Mouse (Mus musculus): ENCODE data around the gene Ngfr.

- TF ChIP-seq CTCF (IDR thresholded peaks at IDR 0.05; ENCODE audit: low read depth, low read length) (no peak), POLR2AphosphoS5 (IDR thresholded peaks at IDR 0.05; ENCODE audit: insufficient replicate concordance, low read depth, low read length) (no peak), TAL1 (conservative IDR thresholded peaks at IDR 0.05; ENCODE audit: low read depth, low read length) (no peak), GATA1 (IDR thresholded peaks at IDR 0.05; ENCODE audit: borderline replicate concordance, low read length) (no peak)
Measured at GRCm38 (mm10) chr11:95559761-95560160, 27.8 kb downstream of the Ngfr start.
